Mouse (Mus musculus) embryonic facial prominence, embryonic 11.5 days (tissue): Measurements from ENCODE around the gene Stoml2. TPM values are rescaled to one million over a fixed set of nuclear protein-coding genes. Genes with fewer than 3 reads are reported as not detected.

Experiments
- ATAC-seq: fragments of 200-750 bp; cut with Nextera tagmentation; replicated peaks from 2 replicates; pipeline ENCODE4 v1.8.0; 2017; ENCODE audit warnings: low read depth; ENCODE audit not compliant: insufficient number of reproducible peaks, low FRiP score, low TSS enrichment
- DNase-seq: peaks from one replicate; pipeline ENCODE4 v3.0.0-alpha.2; 2015; ENCODE audit warnings: low spot score
- H3K27ac ChIP-seq: fragments of 300-500 bp; sonication (generic); replicated peaks from 2 replicates; pipeline ENCODE4 v1.5.1; 2014; ENCODE audit warnings: mild to moderate bottlenecking, low read depth, low read length, control low read depth
- H3K27me3 ChIP-seq: fragments of 300-500 bp; sonication (generic); 2 replicates; pipeline ENCODE4 v1.6.1; 2014; ENCODE audit warnings: mild to moderate bottlenecking, low read length, moderate library complexity, mixed read lengths; ENCODE audit not compliant: control insufficient read depth, insufficient read depth
- H3K36me3 ChIP-seq: fragments of 300-500 bp; sonication (generic); replicated peaks from 2 replicates; pipeline ENCODE4 v1.6.1; 2014; ENCODE audit warnings: low read depth, mild to moderate bottlenecking, low read length, moderate library complexity, mixed read lengths; ENCODE audit not compliant: control insufficient read depth, insufficient read depth
- H3K4me1 ChIP-seq: fragments of 300-500 bp; sonication (generic); 2 replicates; pipeline ENCODE4 v1.6.1; 2014; ENCODE audit warnings: low read length, mixed read lengths; ENCODE audit not compliant: control insufficient read depth, insufficient read depth
- H3K4me2 ChIP-seq: fragments of 300-500 bp; sonication (generic); 2 replicates; pipeline ENCODE4 v1.6.1; 2014; ENCODE audit warnings: low read depth, mild to moderate bottlenecking, control low read depth, low read length, moderate library complexity
- H3K4me3 ChIP-seq: fragments of 300-500 bp; sonication (generic); 2 replicates; pipeline ENCODE4 v1.5.1; 2014; ENCODE audit warnings: low read depth, low read length, control low read depth
- H3K9ac ChIP-seq: fragments of 300-500 bp; sonication (generic); replicated peaks from 2 replicates; pipeline ENCODE4 v1.6.1; 2014; ENCODE audit warnings: mild to moderate bottlenecking, control low read depth, low read length
- H3K9me3 ChIP-seq: fragments of 300-500 bp; sonication (generic); replicated peaks from 2 replicates; pipeline ENCODE4 v1.6.1; 2016; ENCODE audit warnings: mild to moderate bottlenecking, low read length, inconsistent platforms, mixed read lengths; ENCODE audit not compliant: control insufficient read depth
- WGBS: fragments of 180-500 bp; shearing (Covaris S2); extraction: QIAGEN DNeasy Blood & Tissue Kit; methylation state at CpG from one replicate; pipeline ENCODE4 v1.1.7; 2014; 5-methylcytosine and 5-hydroxymethylcytosine counted together
- polyA plus RNA-seq: library from polyadenylated mRNA; unstranded; fragments of >200 nt; fragmentation: Nextera tagmentation; extraction: Ambion mirVana; gene quantifications from 2 replicates; pipeline ENCODE4 v1.2.1, GENCODE M21; 2014

The Stoml2 gene
- polyA plus RNA-seq, 1 experiment from 2014 or later, result 410 TPM

DNA sequence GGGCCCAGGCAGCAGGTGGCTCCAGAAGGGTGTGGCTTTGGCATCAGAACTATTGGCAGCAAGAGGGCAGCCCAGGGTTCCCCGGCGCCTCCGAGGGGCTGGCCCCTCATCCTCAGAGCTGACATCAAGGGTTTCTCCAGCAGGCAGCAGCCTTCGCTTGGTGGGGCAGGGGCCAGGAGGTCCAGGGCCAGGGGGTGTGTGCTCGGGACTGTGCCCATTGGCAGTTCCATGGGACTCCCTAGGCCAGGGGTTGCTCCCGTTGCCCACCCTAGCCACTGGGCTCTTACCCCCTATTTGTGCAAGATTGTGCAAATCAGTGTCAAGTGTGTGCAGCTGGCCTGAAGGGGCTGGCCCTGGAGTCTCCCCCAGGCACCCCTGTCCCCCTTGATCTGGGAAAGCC, 4.3 kb upstream of the Stoml2 start:
- 85% methylated on average over 6 of the region's 6 CpGs for WGBS
- Histone ChIP-seq H3K9ac (no peak overlapping the region), H3K27ac (no peak overlapping the region), H3K4me3 (no peak overlapping the region), H3K27me3 (no peaks in the 10 kb centered on the region), H3K4me1 (peaks cover 4% of the 10 kb centered on the region; the same call in 1 of the 2 replicates), H3K36me3 (no peaks in the 10 kb centered on the region), H3K9me3 (no peaks in the 10 kb centered on the region), H3K4me2 (no peak overlapping the region)
- DNase-seq (no peak), ATAC-seq (no peak)

DNA sequence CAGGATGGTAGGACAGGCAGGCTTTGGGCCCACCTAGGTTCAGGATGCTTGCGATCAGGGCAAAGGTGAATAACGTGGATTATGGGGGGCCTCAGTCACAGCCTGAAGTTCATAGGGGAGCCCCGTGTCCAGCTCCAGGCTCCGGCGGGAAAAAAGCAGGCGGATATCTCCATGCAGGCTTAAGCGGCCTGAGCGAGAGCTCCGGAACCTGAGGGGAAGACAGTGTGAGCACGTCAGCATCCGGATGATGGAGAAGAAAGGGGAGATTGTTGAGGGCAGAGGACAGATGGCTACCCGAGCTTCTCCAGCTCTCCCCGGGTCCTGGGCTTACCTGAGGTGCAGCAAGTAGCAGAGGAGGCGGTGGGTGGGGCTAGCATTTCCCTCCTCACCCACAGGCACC, 2.0 kb upstream of the Stoml2 start:
- DNase-seq (no peak), ATAC-seq (no peak)
- Histone ChIP-seq H3K9me3 (no peaks in the 10 kb centered on the region), H3K27ac (no peak overlapping the region), H3K9ac (no peak overlapping the region), H3K27me3 (no peaks in the 10 kb centered on the region), H3K4me3 (no peak overlapping the region), H3K4me1 (no peaks in the 10 kb centered on the region), H3K36me3 (no peaks in the 10 kb centered on the region; the same call in 1 of the 2 replicates), H3K4me2 (no peak overlapping the region)
- 83% methylated on average over 14 of the region's 14 CpGs for WGBS

DNA sequence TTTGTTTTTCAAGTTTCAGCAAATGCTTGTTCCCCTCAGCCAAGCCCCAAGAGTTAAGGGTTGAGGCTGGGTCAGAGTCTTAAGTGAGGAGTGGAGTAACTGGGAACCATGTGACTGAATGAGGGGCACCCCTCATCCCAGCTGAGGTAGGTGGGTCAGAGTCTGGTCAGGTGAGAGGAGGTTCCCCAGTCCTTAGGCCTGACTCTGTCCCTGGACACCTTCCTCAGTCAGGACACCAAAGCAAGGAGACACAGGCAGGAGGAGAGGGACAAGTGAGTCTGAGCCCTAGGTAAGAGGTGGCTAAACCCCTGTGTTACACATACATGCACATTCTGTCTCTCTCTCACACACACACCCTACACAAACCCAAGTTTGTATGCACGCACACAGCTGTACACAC, 991 bp upstream of the Stoml2 start:
- Histone ChIP-seq H3K4me1 (no peaks in the 10 kb centered on the region), H3K4me3 (no peak overlapping the region), H3K9ac (no peak overlapping the region), H3K9me3 (no peaks in the 10 kb centered on the region), H3K4me2 (no peak overlapping the region), H3K36me3 (no peaks in the 10 kb centered on the region; the same call in 1 of the 2 replicates), H3K27me3 (no peaks in the 10 kb centered on the region), H3K27ac (no peak overlapping the region)
- DNase-seq (no peak), ATAC-seq (no peak)
- WGBS, result 82% methylated on average over 1 of the region's 1 CpGs

DNA sequence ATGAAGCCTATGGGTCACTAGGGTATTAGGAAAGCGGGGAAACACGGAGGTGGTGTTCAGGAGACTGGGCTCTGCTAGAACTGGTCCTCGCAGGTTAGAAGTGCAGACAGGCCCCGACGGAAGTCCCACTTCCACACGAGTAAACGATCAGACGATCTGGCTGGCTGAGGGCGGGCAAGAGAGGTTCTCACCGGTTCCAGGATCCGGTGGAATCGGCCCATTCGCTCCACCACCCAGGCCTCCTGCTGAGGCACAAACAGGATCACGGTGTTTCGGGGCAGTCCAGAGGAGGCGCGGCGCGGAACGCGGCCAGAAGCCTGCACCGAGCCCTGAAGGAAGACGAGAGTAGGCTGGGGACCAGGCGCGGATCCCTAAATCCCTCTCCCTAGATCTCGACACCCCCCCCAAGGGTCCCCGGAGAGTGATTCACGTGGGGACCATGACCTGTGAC, 705 bp downstream of the Stoml2 start:
- no peaks in the 10 kb centered on the region; the same call in 1 of the 2 replicates for H3K36me3 ChIP-seq
- peak overlapping the region; percentile 69 for H3K4me3 ChIP-seq
- H3K4me2 ChIP-seq, result peak overlapping the region; percentile 77
- 2% methylated on average over 28 of the region's 28 CpGs for WGBS
- H3K9ac ChIP-seq, result peak overlapping the region; percentile 87
- peak; percentile 31 for ATAC-seq
- H3K9me3 ChIP-seq, result no peaks in the 10 kb centered on the region
- peak overlapping the region; percentile 72; the same call in 1 of the 2 replicates for H3K27ac ChIP-seq
- no peaks in the 10 kb centered on the region for H3K4me1 ChIP-seq
- H3K27me3 ChIP-seq, result no peaks in the 10 kb centered on the region
- no peak for DNase-seq

DNA sequence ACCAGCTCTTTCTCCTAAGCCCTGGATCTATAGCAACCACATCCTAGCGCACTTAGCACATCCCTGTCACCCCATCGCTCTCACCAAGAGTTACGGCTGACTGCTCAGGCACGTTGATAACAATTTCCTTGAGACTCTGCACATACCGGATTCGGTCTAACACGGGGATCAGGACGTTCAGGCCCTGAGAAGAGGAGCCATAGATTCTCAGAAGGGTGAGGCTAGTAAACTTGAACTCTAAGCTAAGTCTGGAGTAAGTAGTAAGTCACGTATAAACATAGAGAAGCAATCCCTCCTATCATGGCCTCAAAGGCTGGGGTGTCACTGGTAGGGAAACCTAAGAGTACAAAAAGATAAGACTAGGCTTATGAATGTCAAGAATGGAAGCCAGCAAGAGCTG, 1.2 kb downstream of the Stoml2 start:
- 79% methylated on average over 9 of the region's 9 CpGs for WGBS
- no peak overlapping the region for H3K27ac ChIP-seq

DNA sequence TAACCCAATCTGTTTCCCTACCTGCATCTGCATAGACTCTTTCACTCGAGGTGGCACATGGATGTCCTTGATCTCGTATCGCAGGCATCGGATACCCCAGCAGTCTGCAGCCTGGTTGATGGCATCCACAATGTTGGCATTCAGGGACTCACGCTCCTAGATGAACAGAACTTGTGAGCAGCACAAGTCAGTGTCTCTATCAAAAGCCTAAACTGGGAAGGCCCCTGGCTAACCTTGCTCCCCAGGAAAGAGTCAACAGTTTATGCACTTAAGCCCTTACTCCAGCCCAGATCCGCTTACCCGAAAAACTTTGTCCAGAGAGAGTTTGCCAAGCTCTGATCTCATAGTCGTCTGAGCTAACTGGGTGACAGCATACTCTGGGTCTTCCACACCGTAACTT, 1.8 kb downstream of the Stoml2 start:
- no peak overlapping the region for H3K9ac ChIP-seq

More for the DNA sequence above, 1.2 kb downstream of the Stoml2 start:
- Histone ChIP-seq H3K4me1 (no peaks in the 10 kb centered on the region), H3K9me3 (no peaks in the 10 kb centered on the region), H3K9ac (peak overlapping the region; percentile 87), H3K36me3 (no peaks in the 10 kb centered on the region; the same call in 1 of the 2 replicates), H3K4me3 (peak overlapping the region; percentile 69), H3K27me3 (no peaks in the 10 kb centered on the region), H3K4me2 (peak overlapping the region; percentile 77)
- DNase-seq (no peak), ATAC-seq (no peak)

DNA sequence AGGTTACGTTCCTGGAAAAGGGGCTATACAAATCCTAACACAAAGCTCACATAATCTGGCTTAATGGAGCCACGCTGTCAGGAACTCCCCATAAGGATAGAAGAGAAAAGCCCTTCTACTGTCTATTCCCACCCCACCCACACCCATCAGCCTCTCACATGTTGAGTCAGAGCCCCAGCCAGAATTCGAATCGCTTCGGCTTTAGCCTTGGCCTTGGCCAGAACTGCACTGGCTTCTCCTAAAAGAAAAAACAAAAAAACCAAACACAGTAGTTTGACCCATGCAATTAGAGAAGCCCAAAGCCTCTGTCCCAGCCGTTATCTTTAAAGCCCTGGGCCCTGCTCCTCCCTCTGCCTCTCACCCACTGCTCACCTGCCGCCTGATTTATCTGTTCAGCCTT, 2.4 kb downstream of the Stoml2 start:
- Histone ChIP-seq H3K9ac (no peak overlapping the region), H3K9me3 (no peaks in the 10 kb centered on the region), H3K4me1 (no peaks in the 10 kb centered on the region; the same call in 1 of the 2 replicates), H3K4me3 (no peak overlapping the region), H3K36me3 (no peaks in the 10 kb centered on the region; the same call in 1 of the 2 replicates), H3K4me2 (no peak overlapping the region), H3K27me3 (no peaks in the 10 kb centered on the region), H3K27ac (no peak overlapping the region)
- ATAC-seq (no peak), DNase-seq (no peak)
- WGBS, result 94% methylated on average over 7 of the region's 7 CpGs

More for the DNA sequence above, 1.8 kb downstream of the Stoml2 start:
- ATAC-seq (no peak), DNase-seq (no peak)
- 95% methylated on average over 9 of the region's 9 CpGs for WGBS
- Histone ChIP-seq H3K27me3 (no peaks in the 10 kb centered on the region), H3K9me3 (no peaks in the 10 kb centered on the region), H3K4me3 (no peak overlapping the region), H3K4me1 (no peaks in the 10 kb centered on the region; the same call in 1 of the 2 replicates), H3K4me2 (no peak overlapping the region), H3K36me3 (no peaks in the 10 kb centered on the region; the same call in 1 of the 2 replicates), H3K27ac (no peak overlapping the region)

DNA sequence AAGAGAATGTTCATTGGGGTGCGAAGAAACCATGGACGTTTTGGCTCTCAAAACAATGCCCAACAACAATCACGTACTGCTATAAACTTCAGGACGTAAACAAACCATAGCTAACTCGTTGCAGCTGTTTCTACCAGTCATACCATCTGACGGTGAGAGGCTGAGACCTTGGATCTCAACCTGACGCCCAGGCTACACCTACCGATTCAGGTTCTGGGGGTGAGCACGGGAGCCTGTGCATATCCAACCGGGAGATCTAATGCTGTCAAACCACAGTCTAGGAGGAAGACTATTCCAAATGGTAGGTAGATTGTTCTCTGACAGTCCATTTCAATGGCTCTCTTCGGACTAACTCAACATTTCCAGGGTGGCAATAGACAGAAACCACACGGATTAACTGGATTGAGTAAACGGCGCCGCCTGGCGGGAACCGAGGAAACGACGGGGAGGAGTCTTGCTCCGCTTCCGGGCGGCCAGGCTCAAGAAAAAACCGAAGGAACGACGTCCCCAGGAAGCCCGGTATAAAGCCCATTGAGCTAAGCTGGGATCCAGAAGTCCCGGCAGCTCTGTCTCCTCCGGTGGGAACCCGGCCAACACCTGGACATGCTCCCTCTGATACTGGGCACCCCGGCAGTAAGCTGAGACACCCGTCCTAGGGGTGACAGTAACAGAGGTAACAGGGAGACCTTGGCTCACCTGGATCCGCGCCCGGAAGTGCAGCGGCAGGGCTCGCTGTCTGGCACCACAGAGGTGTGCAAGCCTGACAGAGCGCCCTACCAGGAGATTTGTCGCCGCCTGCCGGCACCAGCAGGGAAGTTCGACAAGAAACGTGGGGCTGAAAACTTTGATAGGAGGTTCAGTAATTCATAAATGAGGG, 6.2 kb downstream of the Stoml2 start, which contains the start of gene Pigo:
Pigo (minus strand) TSS at position 736 of the 877 bp plus-strand sequence.
- DNase-seq (peak; percentile 95), ATAC-seq (peak; percentile 87)
- H3K9ac ChIP-seq, result peak within 1 kb of the TSS; percentile 64
- H3K27ac ChIP-seq, result peak within 1 kb of the TSS; percentile 72; the same call in 1 of the 2 replicates
- H3K4me3 ChIP-seq, result peak within 1 kb of the TSS; percentile 65
- peaks cover 6% of the 10 kb centered on the region for H3K36me3 ChIP-seq
- H3K27me3 ChIP-seq, result no peaks in the 10 kb centered on the region
- peak within 1 kb of the TSS; percentile 67 for H3K4me2 ChIP-seq
- 8% methylated on average over 42 of the region's 42 CpGs for WGBS
- H3K9me3 ChIP-seq, result no peaks in the 10 kb centered on the region
- H3K4me1 ChIP-seq, result no peaks in the 10 kb centered on the region; the same call in 1 of the 2 replicates
